Mouse (Mus musculus): ENCODE data around the gene Arhgap8. TPM values are rescaled to one million over a fixed set of nuclear protein-coding genes. Genes with fewer than 3 reads are reported as not detected.

Gene Arhgap8
- total and polyA plus RNA-seq, 3 experiments: 0.08 TPM; not detected in 2

DNA sequence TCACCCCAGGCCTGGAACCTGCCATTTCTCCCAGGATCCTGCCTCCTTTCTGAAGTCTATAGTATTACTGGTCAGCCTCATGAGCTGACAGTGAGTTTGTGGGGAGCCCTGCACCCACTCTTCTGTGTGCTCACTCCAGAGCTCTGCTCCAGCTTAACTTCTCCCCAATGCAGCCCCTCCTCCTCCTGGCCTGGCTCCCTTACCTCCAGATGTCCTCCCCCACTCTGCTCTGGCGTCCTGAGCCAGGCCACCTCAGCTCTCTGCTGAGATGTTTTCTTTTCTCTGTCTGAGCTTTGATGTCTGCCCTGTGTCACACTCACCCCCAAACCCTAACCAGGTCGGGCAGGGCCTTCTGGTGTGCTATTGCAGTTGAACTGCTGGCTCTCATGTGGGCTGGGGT, 24.5 kb downstream of the Arhgap8 start:
- Histone ChIP-seq H3K27me3 (replicated peaks) (peaks cover 12% of the 10 kb centered on the region), H3K79me2 (replicated peaks; ENCODE audit: control insufficient read depth, extremely low read depth, insufficient read depth, poor library complexity, severe bottlenecking) (no peaks in the 10 kb centered on the region), H3K4me3 (replicated peaks in 1 of 3; ENCODE audit: low read depth in 2 of 3, low read length in 2 of 3, poor library complexity in 1 of 3) (no peak overlapping the region), H3K27ac (ENCODE audit: insufficient read depth, low read depth) (no peak overlapping the region), H3K9ac (ENCODE audit: insufficient read depth, low read depth) (no peak overlapping the region), H3K36me3 (replicated peaks in 1 of 2; ENCODE audit: control insufficient read depth in 1 of 2, insufficient read depth in 1 of 2, low read length in 1 of 2) (no peaks in the 10 kb centered on the region), H3K9me3 (replicated peaks; ENCODE audit: low read length) (no peaks in the 10 kb centered on the region), H3K4me1 (ENCODE audit: control insufficient read depth in 1 of 2, insufficient read depth in 2 of 2) (peaks cover 2 to 3% of the 10 kb centered on the region in 2 experiments; a peak in 1 of 4 replicates), H3K4me2 (ENCODE audit: insufficient read depth, low read depth, poor library complexity, severe bottlenecking) (no peak overlapping the region)
- TF ChIP-seq POLR2A (IDR thresholded peaks at IDR 0.05; ENCODE audit: low read depth, low read length): no peak
- TF ChIP-seq RCOR1 (conservative IDR thresholded peaks at IDR 0.05; ENCODE audit: low read depth, low read length): no peak
- TF ChIP-seq MAZ (IDR thresholded peaks at IDR 0.05; ENCODE audit: low read depth, low read length): no peak
- dilution Hi-C loops (cut with MboI; ENCODE audit: extremely low pct_ligation_motif_present, extremely low pct_unique_long_range_greater_than_20kb, low sequenced_read_pairs): no loop called here
- in situ Hi-C loops (cut with MboI; ENCODE audit: low pct_ligation_motif_present, low pct_unique_long_range_greater_than_20kb, low sequenced_read_pairs): no loop called here
- no peak for DNase-seq (ENCODE audit: extremely low read depth)

GRCm38 (mm10) chr15:84745831-84746230, 26.0 kb downstream of the Arhgap8 start:
- Histone ChIP-seq H3K36me3 (replicated peaks in 1 of 2; ENCODE audit: control insufficient read depth in 1 of 2, insufficient read depth in 1 of 2, low read length in 1 of 2) (no peaks in the 10 kb centered on the region), H3K9me3 (replicated peaks; ENCODE audit: low read length) (no peaks in the 10 kb centered on the region), H3K27ac (ENCODE audit: insufficient read depth, low read depth) (no peak overlapping the region), H3K27me3 (replicated peaks) (peaks cover 12% of the 10 kb centered on the region), H3K4me3 (replicated peaks in 1 of 3; ENCODE audit: low read depth in 2 of 3, low read length in 2 of 3, poor library complexity in 1 of 3) (no peak overlapping the region), H3K79me2 (replicated peaks; ENCODE audit: control insufficient read depth, extremely low read depth, insufficient read depth, poor library complexity, severe bottlenecking) (no peaks in the 10 kb centered on the region), H3K4me2 (ENCODE audit: insufficient read depth, low read depth, poor library complexity, severe bottlenecking) (no peak overlapping the region), H3K9ac (ENCODE audit: insufficient read depth, low read depth) (no peak overlapping the region), H3K4me1 (ENCODE audit: control insufficient read depth in 1 of 2, insufficient read depth in 2 of 2) (peaks cover 2 to 3% of the 10 kb centered on the region in 2 experiments; a peak in 1 of 4 replicates)
- TF ChIP-seq NRF1 (IDR thresholded peaks at IDR 0.05; ENCODE audit: low read depth, low read length): no peak
- TF ChIP-seq MYC (IDR thresholded peaks at IDR 0.05; ENCODE audit: low read depth, low read length): no peak
- no peak for TF ChIP-seq ELF1 (IDR thresholded peaks at IDR 0.05; ENCODE audit: low read depth, low read length)
- no peak for TF ChIP-seq CHD1 (IDR thresholded peaks at IDR 0.05; ENCODE audit: low read depth, low read length)
- TF ChIP-seq RAD21 (IDR thresholded peaks at IDR 0.05; ENCODE audit: low read depth, low read length): no peak
- TF ChIP-seq ZNF384 (IDR thresholded peaks at IDR 0.05; ENCODE audit: low read depth, low read length): no peak
- no peak for TF ChIP-seq SMC3 (IDR thresholded peaks at IDR 0.05; ENCODE audit: low read depth, low read length)
- TF ChIP-seq JUN (IDR thresholded peaks at IDR 0.05; ENCODE audit: insufficient read depth, low read depth, low read length): no peak
- TF ChIP-seq TCF12 (IDR thresholded peaks at IDR 0.05; ENCODE audit: low read depth, low read length): no peak
- no peak for TF ChIP-seq USF1 (IDR thresholded peaks at IDR 0.05; ENCODE audit: low read depth, low read length)
- TF ChIP-seq POLR2AphosphoS2 (IDR thresholded peaks at IDR 0.05; ENCODE audit: low read depth, low read length): no peak
- TF ChIP-seq ZC3H11A (IDR thresholded peaks at IDR 0.05; ENCODE audit: low read depth, low read length): no peak
- TF ChIP-seq UBTF (IDR thresholded peaks at IDR 0.05; ENCODE audit: low read depth, low read length): no peak
- TF ChIP-seq IRF4 (IDR thresholded peaks at IDR 0.05; ENCODE audit: low read depth, low read length): no peak
- no peak for TF ChIP-seq RCOR1 (conservative IDR thresholded peaks at IDR 0.05; ENCODE audit: low read depth, low read length)
- no peak for TF ChIP-seq GABPA (IDR thresholded peaks at IDR 0.05; ENCODE audit: insufficient replicate concordance, low read depth, low read length)
- no peak for TF ChIP-seq ZKSCAN1 (IDR thresholded peaks at IDR 0.05; ENCODE audit: borderline replicate concordance, low read depth, low read length)
- no peak for DNase-seq (ENCODE audit: extremely low read depth)
- dilution Hi-C loops (cut with MboI; ENCODE audit: extremely low pct_ligation_motif_present, extremely low pct_unique_long_range_greater_than_20kb, low sequenced_read_pairs): no loop called here
- in situ Hi-C loops (cut with MboI; ENCODE audit: low pct_ligation_motif_present, low pct_unique_long_range_greater_than_20kb, low sequenced_read_pairs): no loop called here
